Mouse (Mus musculus) embryo, embryonic 9.5 days (tissue): Measurements from ENCODE around the gene Gm5767.
"Not testable (repeated sequence)": the region's sequence is repeated elsewhere in the genome, so short reads cannot be mapped to it uniquely, and the experiment has no call there.

Experiments used
- DNase-seq: peaks from one replicate; pipeline ENCODE4 v3.0.0-alpha.2; 2017; ENCODE audit errors: extremely low spot score

Gene Gm5767

GRCm38 (mm10) chr16:8711998-8712397 is 31.4 kb downstream of the Gm5767 start:
- no peak for DNase-seq

GRCm38 (mm10) chr16:8714851-8715250 is 34.3 kb downstream of the Gm5767 start:
- no peak for DNase-seq

GRCm38 (mm10) chr16:8715513-8716080 is 35.0 kb downstream of the Gm5767 start:
- no peak for DNase-seq

GRCm38 (mm10) chr16:8716300-8716699 is 35.7 kb downstream of the Gm5767 start:
- DNase-seq: no peak

GRCm38 (mm10) chr16:8717744-8718143 is 37.2 kb downstream of the Gm5767 start:
- DNase-seq: no peak

- no peak for DNase-seq
Observed at GRCm38 (mm10) chr16:8720447-8720846, 39.9 kb downstream of the Gm5767 start.

GRCm38 (mm10) chr16:8724031-8724430 is 43.5 kb downstream of the Gm5767 start:
- DNase-seq: no peak

- no peak for DNase-seq
Observed at GRCm38 (mm10) chr16:8725807-8726206, 45.2 kb downstream of the Gm5767 start.

- no peak for DNase-seq
Observed at GRCm38 (mm10) chr16:8728111-8728748, 47.7 kb downstream of the Gm5767 start.

GRCm38 (mm10) chr16:8731630-8732029 is 51.1 kb downstream of the Gm5767 start:
- DNase-seq: no peak

- not testable (repeated sequence) for DNase-seq
Observed at GRCm38 (mm10) chr16:8732450-8732849, 51.9 kb downstream of the Gm5767 start.
